In genomic region chrX:106962233-106962632, GRCm38 (mm10) we compare ENCODE assay signal across 12 mouse cellular contexts.
"Had no signal": no experiment of that assay in that cellular context is flagged by ENCODE, and none has a peak within 500 bp of the region (broad histone marks: within the 10 kb centered on the region; RNA-seq: fewer than 3 reads in every experiment).

No protein-coding gene starts in this region.

- H3K27me3 ChIP-seq: limb, embryonic 15.5 days; liver, embryonic 12.5 days; midbrain, embryonic 13.5 days; neural tube, embryonic 15.5 days; stomach, embryonic 15.5 days had no signal

- H3K36me3 ChIP-seq: limb, embryonic 15.5 days; liver, embryonic 12.5 days; midbrain, embryonic 13.5 days; neural tube, embryonic 15.5 days; stomach, embryonic 15.5 days had no signal

- DNase-seq: kidney, adult 18-20 months; kidney, postnatal 36 days; layer of hippocampus, adult 9-11 months; layer of hippocampus, postnatal 36 days; lung, embryonic 14.5 days; lung, postnatal 10 days; spleen, adult 18-20 months had no signal

- H3K4me1 ChIP-seq: limb, embryonic 15.5 days; liver, embryonic 12.5 days; midbrain, embryonic 13.5 days; neural tube, embryonic 15.5 days; stomach, embryonic 15.5 days had no signal

- H3K27ac ChIP-seq: limb, embryonic 15.5 days; liver, embryonic 12.5 days; midbrain, embryonic 13.5 days; neural tube, embryonic 15.5 days; stomach, embryonic 15.5 days had no signal

- ATAC-seq: liver, embryonic 12.5 days; midbrain, embryonic 13.5 days had no signal

- H3K4me3 ChIP-seq: limb, embryonic 15.5 days; liver, embryonic 12.5 days; midbrain, embryonic 13.5 days; neural tube, embryonic 15.5 days; stomach, embryonic 15.5 days had no signal
